Mouse (Mus musculus) stomach, postnatal 0 days (tissue): ENCODE data around the gene Olfr520.

Experiments
- CTCF ChIP-seq: IDR thresholded peaks from 2 replicates; pipeline ENCODE4 v1.5.1; 2016; ENCODE audit warnings: antibody characterized with exemption, low read depth, mild to moderate bottlenecking, moderate library complexity
- EP300 ChIP-seq: optimal IDR thresholded peaks from 2 replicates; pipeline ENCODE3; 2016; ENCODE audit warnings: antibody characterized with exemption

- no peak for TF ChIP-seq CTCF
- TF ChIP-seq EP300, result no peak
These were observed 13.5 kb upstream of the Olfr520 start for GRCm38 (mm10) chr7:99716536-99716935.
